Mouse (Mus musculus): ENCODE results near the gene Ginm1.

DNA sequence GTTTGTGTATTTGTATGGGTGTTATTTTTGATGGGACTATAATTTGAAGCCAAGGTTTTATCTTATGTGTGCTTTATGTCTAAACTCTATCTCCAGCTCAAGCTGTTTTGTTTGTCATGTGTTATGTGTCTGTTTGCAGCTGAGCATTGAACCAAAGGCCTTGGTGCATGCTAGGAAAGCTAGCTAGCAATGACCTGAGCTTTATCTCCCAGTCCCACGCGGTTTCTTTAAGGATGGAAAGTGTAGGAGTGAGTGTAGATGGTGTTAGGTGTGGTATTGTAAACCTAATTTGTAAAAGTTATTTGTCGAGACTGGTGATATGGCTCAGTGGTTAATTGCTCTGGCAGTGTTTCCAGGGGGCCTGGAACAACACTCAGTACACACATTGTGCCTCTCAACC lies 54.7 kb downstream of the Ginm1 start:
- TF ChIP-seq CTCF (IDR thresholded peaks at IDR 0.05; ENCODE audit: borderline replicate concordance, extremely low read depth, insufficient read depth, insufficient read length) (no peak), POLR2A (IDR thresholded peaks at IDR 0.05; ENCODE audit: borderline replicate concordance, extremely low read depth, insufficient read depth, insufficient read length, poor library complexity, severe bottlenecking) (no peak)
